Mouse (Mus musculus) left cerebral cortex, adult 18-20 months (tissue): ENCODE data around the gene Ift46. TPM values are rescaled to one million over a fixed set of nuclear protein-coding genes. Genes with fewer than 3 reads are reported as not detected.

ENCODE experiments used
- DNase-seq, 2 experiments: peaks; one replicate each; pipeline ENCODE4 v3.0.0; 2021 to 2022; ENCODE audit warnings: low spot score in 2 of 2, mixed read lengths in 1 of 2
- long read RNA-seq, 2 experiments: library from polyadenylated mRNA; stranded (forward); transcript quantifications; one replicate each; pipeline ENCODE4 v2.0.0; 2021
- total RNA-seq, 2 experiments: library from RNA; stranded (reverse); gene quantifications; 2 replicates each; pipeline ENCODE4 v1.2.3; 2021

Ift46 gene
- 10 to 100 TPM; 67.8 to 72.0 TPM for total RNA-seq
- long read RNA-seq, experiment 1, full-length matches to known transcripts: 16 of 25 reads
- long read RNA-seq, experiment 1, partial matches to known transcripts: 4 of 25 reads
- long read RNA-seq, experiment 1, other reads (novel, unspliced or antisense): 5 of 25 reads
- long read RNA-seq, experiment 2, full-length matches to known transcripts: 18 of 26 reads
- long read RNA-seq, experiment 2, partial matches to known transcripts: 3 of 26 reads
- long read RNA-seq, experiment 2, other reads (novel, unspliced or antisense): 5 of 26 reads

DNA sequence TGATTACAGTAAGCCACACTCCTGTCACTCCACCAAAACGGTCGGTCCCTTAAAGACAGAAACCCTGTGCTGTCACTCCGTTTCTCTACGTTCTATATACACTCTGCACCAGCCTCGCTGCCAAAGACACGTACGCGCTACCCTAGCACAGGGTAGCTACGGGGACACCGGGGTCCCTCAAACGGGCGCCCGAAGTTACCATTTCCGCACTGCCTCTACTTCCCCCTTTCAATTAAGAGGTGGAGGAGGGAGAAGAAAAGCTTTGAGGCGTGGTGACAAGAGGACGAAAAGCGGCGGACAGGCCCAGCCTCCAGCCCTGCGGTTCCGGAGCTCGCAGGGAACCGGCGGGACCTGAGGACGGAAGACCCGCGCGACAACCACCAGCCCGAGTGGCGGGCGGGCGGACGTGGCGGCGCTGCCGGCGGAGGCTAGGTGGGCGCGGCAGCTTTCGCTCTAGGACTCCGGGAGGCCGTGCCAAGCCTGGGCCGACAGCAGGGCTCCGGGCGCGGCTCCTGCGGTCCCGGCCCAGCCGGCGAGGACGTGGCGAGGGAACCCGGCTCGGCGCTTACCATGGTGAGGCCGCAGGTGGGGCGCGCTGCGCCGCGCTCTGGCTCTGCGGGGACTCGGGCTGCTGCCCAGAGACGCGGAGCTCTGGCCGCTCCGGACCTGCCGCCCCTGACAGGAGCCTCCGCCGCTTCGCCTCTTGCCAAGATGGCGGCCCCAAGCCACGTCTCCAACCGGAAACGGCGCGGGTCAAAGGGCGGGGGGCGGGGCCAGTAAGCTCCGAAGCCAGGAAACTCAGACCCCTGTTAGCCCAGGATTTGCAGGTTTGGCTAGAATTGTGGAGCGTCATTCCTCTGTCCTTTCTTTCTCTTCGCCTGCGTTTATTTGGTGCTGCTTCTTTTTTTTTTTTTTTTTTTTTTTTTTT lies at the start of gene Ift46, which contains the start of gene Arcn1:
Gene Ift46, plus strand, starts transcription at position 808 of the 928 bp plus-strand sequence.
Gene Arcn1, minus strand, starts transcription at position 745 of the 928 bp plus-strand sequence.
- DNase-seq: peak; percentile 75 to 79

DNA sequence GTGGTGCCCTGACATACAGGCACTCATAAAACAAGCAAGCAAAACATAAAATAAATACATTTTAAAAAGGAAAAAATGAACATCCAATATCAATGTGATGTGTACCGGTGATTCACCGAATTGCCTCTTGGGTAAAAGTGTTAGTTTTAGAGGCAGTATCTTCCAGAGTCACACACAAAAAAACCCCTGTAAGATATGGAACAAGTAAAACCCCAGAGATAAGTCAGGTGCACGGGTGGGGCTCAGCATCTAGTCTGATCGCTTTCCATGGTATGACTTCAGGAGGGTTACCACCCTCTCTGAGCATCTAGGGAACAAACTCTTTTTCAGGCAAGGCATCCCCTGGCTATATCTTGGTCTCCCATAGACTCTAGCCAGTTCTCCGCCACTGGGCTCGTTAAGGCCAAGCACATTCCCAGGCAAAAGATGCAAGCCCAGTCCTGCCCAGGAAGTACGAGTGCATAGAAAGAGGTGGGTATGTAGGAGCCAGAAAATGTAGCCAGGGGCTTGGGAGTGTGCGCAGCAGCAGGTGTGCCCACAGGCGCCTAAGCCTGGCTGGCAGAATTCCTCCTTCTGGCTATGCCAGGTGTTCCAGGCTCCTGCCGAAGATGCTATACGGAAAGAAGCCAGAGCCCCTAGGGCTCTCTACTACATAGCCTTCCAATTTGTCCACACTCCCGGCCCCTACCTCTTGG lies 48.6 kb upstream of the Ift46 start:
- no peak for DNase-seq

DNA sequence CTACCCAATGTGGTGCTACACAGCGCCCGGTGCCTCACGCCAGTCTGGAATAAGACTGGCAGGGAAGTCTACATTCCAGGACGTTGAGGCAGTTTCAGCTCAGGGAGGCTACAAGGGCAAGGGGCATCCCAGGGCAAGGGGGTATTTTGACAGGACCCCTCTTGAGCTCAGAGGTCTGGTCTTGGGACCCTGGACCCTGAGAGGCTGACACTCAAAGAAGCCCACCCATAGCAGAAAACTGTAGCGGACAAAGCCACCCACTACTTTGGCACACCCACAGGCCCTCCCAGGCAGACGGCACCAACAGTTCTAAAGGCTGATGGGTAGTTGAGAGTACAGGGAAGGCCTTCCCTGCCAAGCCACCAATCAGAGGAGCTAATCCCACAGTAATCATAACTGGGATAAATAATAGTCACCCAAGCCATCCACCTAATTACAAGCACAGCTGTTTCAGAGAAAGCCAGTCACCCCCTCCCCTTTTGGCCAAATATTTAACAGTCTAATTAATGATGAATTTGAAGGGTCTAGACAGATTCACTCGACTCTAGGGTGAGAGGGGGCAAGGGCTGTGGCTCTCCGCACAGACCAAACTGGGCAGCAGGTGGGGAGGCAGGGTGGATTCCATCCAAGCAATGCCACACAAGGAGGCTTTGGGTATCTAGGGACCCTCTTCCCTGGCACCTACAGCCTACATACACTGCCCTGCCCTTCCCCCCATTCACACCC lies 47.9 kb upstream of the Ift46 start:
- no peak for DNase-seq

DNA sequence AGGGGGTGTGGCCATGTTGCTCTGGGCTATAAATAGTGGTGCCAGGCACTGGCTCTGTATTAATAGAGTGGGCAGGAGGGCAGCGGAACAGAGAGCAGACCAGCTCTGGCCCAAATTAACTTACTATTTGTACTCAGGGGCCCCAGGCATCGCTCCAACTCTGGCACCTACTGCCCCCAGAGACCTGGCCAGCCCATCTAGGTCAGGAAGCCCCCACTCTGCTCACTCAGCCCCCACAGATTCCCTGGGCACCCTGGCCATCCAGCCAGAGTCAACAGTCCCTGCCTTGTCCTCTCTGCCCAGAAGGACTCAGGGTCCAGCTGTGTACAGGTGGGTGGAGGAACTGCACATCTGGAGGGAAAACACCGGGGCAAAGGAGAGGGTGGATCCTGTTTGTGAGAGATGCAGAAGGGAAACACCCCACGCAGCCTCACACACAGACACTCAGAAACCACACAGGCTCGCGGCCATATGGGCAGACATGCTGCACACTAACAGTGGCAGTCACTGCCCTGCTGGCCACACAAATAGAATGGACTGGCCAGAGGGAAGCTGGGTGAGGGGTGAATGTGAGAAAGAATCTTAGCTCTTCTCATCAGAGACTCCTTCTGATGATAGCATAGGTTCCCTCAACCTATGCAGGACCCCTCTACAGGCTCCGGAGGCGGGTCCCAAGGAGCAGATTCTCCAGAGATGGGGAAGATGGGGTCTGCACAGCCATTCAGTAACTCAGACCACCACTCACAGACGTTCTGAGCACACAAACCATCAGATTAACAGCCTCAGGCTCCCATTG lies 47.2 kb upstream of the Ift46 start:
- peak in 1 of 2 experiments; percentile 45 for DNase-seq

DNA sequence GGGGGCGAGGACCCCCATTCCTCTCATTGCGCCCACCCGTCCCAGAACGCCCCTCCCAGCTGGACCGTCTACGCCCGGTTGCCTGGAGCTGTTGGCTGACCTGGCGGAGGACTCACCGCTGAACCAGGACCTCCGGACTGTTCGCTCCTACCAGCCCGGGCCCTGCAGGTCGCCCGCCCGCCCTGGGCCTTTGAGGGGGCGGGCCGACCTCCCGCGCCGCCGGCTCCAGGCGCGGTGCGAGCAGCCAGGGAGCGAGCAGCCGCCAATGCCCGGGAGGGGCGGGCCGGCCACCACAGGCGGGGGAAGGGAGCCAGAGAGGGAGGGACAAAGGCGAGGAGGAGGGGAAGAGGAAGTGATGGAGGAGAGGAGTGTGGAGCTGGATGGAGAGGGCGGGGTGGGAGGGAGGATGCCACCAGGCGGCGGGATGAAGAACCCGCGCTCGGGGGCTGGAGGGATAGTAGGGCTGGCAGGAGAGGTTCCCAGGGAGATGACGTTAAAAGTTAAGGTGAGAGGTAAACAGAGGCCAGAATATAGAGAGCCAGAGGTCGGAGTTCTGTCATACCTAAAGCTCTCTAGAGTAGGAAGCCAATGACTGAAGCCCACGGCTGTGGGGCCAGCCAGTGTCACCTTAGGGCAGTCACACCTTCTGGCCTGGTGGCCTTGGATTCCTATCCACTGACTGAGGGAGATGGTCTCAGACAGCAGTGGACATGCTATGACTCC lies 46.4 kb upstream of the Ift46 start:
- DNase-seq: peak; percentile 83 to 87

DNA sequence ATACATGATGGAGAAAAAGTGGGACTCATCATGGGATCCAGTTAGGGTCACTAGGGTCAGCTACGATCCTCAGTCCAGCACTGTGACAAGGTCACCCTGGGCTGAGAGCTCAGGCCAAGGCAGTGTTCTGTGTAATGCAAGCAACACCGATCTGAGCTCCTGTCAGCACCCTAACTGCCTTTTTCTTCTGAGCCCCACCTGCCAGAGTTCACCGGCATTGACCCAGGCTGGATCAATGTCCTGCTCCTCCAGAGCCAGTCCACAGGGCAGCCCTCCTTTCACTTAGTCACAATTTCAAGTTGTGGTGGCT lies 45.9 kb upstream of the Ift46 start:
- DNase-seq: no peak

DNA sequence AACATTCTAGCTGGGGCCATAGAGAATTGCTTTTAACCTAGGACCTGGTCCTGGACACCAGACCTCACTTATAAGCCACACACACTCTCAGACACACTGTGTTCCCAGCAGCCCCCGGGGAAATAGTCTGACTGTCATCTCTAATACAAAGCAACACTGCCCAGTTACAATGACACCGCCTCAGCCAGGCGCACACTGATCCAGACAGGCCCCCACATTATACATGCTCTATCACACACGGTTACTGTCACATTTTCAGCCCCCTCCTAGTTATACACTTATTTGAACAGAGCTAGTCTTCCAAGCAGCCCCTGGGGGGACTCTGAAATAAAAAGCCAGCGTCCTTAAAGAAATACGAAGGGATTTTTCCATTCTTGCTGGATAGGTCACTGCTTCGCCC lies 45.1 kb upstream of the Ift46 start:
- DNase-seq: no peak

DNA sequence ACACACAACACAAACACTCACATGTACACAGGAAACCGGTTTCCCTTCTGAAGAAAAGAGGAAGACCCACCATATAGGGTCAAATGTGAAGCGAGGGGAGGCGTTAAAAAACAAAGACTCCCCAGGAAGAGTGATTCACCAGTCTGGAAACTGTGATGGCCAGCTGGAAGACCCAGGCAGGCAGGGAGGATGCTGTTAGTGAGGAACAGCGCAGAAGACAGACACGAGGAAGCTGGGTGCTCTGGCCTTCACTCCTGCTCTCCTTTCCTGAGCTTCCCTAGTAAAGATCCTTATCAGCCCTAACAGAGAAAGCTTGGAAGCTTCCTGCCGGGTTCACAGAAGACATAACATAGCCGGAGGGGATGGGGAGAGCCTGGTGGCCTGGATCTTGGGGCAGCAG lies 44.7 kb upstream of the Ift46 start:
- DNase-seq: no peak

DNA sequence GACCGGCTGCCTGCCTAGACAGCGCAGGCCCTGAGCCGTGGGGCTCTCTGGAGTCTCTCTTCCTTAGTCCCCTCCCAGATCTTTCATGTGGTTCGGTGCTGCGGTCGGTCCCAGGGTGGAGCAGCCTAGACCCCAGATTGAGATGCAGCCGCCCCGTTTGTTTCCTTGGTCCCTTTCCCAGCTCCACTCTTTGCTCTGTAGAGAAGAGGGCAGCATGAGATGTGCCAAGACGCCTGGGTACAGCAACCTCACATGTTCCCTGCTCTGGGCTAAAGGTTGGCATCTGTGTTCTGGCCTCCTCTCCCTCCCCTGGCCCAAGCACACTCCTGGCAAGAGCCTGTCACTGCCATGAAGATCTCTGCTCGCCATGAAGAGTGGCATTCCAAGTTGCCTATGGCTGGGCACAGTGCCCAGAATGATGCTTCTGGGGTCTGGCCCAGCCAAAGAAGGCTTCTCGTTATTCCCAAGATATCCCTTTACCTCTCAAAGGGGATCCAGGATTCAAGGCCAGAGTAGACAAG lies 44.1 kb upstream of the Ift46 start:
- DNase-seq: no peak

DNA sequence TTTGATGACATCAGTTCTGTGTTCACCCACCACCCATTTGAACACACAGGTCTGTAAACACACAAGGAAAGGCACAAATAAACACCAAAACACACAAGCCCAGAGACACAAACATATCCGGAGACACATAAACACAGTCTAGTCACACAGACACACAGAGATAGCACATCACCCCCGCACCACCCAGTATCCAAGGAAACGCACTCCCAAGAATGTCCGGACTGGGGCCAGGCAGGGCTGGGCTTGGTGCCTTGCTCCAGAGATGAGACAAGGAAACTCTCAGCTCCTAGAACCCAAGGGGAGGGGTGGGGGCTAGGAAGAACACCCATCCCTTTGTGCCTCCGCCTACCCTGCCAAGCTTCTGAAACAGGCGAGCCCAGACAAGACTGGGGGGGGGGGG lies 43.5 kb upstream of the Ift46 start:
- peak in 1 of 2 experiments; percentile 56 for DNase-seq

DNA sequence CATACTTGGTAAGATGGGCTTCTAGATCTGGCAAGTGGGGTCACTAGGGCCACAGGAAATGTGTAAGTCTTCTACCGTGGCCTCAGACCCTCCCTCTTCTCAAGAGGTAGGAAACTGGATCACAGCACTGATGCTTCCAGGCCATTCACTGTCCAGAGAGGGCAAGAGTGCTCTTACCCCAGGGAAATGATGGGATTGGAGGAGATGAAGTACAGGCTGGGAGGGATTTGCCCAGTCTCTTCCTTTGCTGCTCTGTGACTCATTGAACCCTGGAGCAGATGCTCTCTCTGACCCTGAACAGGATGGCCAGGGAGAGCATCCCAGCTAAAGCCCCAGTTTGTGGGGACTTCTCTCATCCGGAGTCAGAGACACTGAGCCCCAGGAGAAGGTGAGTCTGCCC lies 43.0 kb upstream of the Ift46 start:
- no peak for DNase-seq

DNA sequence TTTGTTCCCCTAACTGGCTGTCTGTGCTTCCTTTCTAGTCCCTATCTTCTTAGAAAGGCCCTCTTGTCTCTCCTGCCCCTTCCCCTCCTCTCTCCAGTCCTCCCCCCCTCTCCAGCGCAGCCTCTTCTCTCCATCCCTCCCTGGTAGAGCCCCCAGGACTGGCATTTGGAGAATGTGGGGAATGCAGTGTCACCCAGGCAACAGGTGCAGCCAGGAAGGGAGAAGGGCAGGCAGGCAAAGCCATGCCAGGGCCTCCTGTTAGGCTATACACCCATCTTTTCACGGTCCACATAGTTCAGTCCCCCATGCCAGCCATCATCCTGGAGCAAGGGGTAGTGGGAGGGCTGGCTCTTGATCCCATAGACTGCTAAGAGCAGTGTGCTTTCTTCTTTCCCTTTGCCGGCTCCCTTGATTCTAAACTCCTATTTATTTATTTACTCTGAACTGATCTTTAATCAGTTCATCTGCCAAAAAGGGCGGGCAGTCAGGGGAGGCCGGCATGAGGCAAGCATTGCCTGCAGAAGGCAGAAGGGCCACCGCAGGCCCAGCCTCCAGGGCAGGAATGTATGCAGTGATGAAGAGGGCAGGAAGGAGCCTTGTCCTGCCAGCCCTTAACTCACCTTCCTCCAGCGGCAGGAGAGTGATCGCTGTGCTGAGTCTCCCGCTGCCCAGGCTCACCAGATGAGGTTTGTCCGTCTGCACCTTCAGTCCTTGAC lies 41.1 kb upstream of the Ift46 start:
- DNase-seq: no peak

DNA sequence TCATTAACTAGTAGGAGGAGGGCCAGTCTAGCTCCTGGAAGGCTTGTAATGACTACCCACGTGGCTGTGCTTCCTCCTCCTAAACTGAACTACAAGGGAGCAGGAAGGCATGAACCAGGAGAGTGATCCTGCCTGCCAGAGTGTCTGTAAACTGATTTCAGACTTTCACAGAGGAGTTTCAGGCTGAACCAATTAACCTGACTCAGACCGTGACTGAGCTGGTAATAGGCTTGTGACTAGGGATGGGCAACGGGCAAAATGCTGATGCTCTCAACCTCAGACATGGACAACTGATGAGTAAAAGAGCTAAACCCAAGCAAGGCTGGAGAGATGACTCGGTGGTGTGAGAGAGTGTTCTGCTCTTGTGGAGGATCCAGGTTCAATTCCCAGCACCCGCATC lies 40.3 kb upstream of the Ift46 start:
- no peak for DNase-seq

DNA sequence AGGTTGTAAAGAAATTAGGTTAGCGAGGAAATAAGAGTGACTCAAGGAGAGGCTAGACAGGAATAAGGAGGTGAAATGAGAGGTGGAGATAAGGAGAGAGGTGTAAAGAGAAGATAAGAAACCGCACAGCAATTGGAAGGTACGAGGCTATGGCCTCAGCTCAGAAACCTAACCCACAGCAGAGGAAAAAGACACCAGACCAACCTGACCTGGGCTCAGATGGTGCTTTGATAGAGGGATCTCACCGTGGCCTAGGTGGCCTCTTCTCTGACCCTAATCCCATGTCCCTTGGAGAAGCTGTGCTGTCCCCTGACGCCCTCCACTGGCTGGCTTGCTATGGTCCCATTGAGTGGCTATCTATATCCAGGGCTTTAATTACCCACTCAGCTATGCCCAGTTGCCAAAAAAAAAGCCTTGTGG lies 35.6 kb upstream of the Ift46 start:
- no peak for DNase-seq

DNA sequence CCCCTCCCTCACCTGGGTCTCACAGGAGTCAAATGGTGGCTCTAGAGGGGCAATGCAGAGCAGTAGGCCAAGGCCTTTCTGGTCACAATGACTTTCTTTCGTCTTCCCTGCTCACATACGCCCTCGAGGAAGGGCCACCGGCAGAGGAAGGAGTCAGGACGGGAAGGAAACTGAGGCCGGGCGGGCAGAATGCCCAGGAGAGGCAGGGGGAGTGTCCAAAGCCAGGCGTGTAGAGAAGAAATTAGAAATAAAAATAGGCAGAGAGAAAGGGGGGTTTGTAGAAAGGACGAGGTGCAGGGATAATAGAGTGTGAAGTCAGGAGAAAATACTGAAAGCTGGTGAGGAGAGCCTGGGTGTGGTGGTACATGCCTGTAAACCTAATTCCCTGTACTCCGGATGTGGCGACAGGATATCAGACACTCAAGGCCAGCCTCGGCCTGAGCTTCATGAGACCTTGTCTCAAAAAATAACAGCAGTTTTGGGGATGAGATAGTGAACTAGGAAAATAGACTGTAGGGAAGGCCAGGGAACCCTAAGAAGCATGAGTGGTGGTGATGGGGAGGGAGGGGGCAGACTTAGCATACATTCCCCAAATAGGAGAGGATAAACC lies 34.7 kb upstream of the Ift46 start:
- no peak for DNase-seq

DNA sequence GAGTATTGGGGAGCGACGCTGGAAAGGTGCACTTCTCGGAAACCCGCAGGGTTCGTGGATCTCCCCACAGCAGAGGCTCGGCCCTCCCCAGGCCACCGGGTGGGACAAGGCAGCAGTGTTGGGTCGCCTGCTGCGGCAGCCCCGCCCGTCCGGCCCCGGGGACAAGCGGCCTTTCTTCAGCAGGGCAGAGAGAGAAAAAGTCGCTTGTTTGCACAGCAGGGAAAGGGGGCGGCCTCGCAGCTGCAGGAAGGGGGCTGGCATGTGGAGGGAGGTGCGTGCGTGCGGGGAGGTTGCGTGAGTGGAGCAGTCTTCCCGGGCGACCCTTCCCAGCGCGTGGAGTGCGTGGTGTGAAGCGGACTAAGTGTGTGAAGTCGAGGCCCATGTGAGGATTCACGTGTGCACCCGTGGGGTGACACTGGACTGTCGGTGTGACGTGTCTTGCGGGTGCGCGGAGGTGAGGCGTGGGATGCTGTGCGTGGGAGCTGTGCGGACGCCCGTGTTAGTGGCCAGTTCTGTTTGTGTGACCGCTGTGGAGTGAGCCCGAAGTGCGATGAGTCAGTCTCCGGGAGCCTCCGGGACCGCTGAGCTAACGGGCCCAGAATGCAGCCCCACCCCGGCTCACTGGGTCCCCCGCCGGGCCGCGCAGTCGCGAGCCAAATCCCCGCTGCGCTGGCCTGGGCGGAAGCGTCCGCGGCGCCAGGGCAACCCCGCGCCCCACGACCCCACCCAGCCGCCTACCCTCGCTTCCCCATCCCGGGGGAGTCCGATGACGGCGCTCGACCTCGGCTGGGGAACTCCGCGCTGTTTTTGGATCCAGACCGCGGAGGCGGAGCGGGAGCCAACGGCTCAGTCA lies 33.8 kb upstream of the Ift46 start:
- peak; percentile 47 for DNase-seq
